Mouse (Mus musculus) myocyte (in vitro differentiated cells): ENCODE data around the gene Gm7544.
"Not testable (repeated sequence)": the region's sequence is repeated elsewhere in the genome, so short reads cannot be mapped to it uniquely, and the experiment has no call there.

Experiments used
- POLR2A ChIP-seq: IDR thresholded peaks from one replicate; pipeline ENCODE4 v1.6.1; 2011; ENCODE audit warnings: low read depth, mild to moderate bottlenecking, control low read depth, moderate library complexity; ENCODE audit not compliant: insufficient read length
- POLR2AphosphoS2 ChIP-seq: IDR thresholded peaks from one replicate; pipeline ENCODE4 v1.6.1; 2011; ENCODE audit warnings: low read depth, control low read depth; ENCODE audit not compliant: insufficient read length
- TCF12 ChIP-seq: IDR thresholded peaks from one replicate; pipeline ENCODE4 v1.6.1; 2011; ENCODE audit warnings: mild to moderate bottlenecking, control low read depth; ENCODE audit not compliant: poor library complexity, insufficient read depth, severe bottlenecking

DNA sequence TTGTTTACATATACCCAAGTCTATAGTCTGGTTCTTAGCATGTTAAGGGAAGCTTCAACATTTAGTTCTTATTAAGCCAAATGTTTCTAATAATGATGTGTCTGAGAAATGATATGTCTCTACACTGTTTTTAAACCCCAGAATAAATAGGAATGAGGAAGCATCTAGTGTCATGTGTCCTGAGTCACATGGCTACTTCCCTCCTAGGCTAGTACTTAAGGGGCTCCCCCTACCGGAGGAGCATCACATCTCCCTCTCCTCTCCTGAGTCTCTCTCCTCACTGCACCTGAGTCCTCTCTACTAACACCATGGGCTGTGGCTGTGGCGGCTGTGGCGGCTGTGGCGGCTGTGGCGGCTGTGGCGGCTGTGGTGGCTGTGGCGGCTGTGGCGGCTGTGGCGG, 44.5 kb upstream of the Gm7544 start, which contains the start of gene Gm47959:
- not testable (repeated sequence) for TF ChIP-seq POLR2A, POLR2AphosphoS2, TCF12
